ENCODE assay signal across 8 mouse cellular contexts in genomic region chr2:153741437-153742065, GRCm38 (mm10). TPM values are rescaled to one million over a fixed set of nuclear protein-coding genes. Genes with fewer than 3 reads are reported as not detected.
DNase-seq lines count a peak whose midpoint lies in the region; ATAC-seq lines count a peak whose summit lies in the region.

No protein-coding gene starts in this region.

- H3K9ac ChIP-seq in midbrain, embryonic 11.5 days (ENCODE audit: low read length): peak overlapping the region; percentile 91

- under 1% methylated on average over 48 of the region's 56 CpGs for WGBS in midbrain, embryonic 11.5 days

- intact Hi-C loops in gastrocnemius, postnatal 14 days (cut with DNase I; ENCODE audit: low total_unique reads): no loop called here
- intact Hi-C loops in left cerebral cortex, postnatal 4 days (cut with DNase I): no loop called here

- H3K4me1 ChIP-seq in midbrain, embryonic 11.5 days (ENCODE audit: control insufficient read depth, insufficient read depth, low read length): peaks cover 10% of the 10 kb centered on the region

- no peaks in the 10 kb centered on the region for H3K27me3 ChIP-seq in midbrain, embryonic 11.5 days (ENCODE audit: control insufficient read depth, insufficient read depth, low read length)

- peak overlapping the region; percentile 84 for H3K27ac ChIP-seq in midbrain, embryonic 11.5 days (ENCODE audit: low read depth, low read length)

- ATAC-seq in CD4-positive, CD25-positive, alpha-beta regulatory T cell, adult 4 months: peak; percentile 30
- peak; percentile 87 for ATAC-seq in midbrain, embryonic 11.5 days (ENCODE audit: low FRiP score)

- H3K4me2 ChIP-seq in midbrain, embryonic 11.5 days: peak overlapping the region; percentile 67

- no peaks in the 10 kb centered on the region for H3K9me3 ChIP-seq in midbrain, embryonic 11.5 days (ENCODE audit: control insufficient read depth, low read length)

- peak overlapping the region; percentile 83 for H3K4me3 ChIP-seq in midbrain, embryonic 11.5 days (ENCODE audit: low read depth, low read length)

- no peaks in the 10 kb centered on the region for H3K36me3 ChIP-seq in midbrain, embryonic 11.5 days (ENCODE audit: control insufficient read depth, insufficient read depth, low read length)

- DNase-seq in gastrocnemius, postnatal 14 days: peak; percentile 85
- DNase-seq in gastrocnemius, adult 18-20 months (ENCODE audit: low spot score): no peak
- DNase-seq in c-Kit-negative CD71-positive TER-119-positive erythroid progenitor cells, embryonic 14.5 days (ENCODE audit: low read depth, low spot score): peak; percentile 32
- DNase-seq in frontal cortex, adult 2 months (ENCODE audit: extremely low spot score in 1 of 2, low spot score in 1 of 2): peak; percentile 16 to 33
- DNase-seq in left cerebral cortex, postnatal 4 days: peak; percentile 89
- no peak for DNase-seq in midbrain, embryonic 11.5 days (ENCODE audit: low spot score, missing footprints)
- no peak for DNase-seq in urinary bladder, postnatal 36 days (ENCODE audit: low spot score in 2 of 2)

RNA-seq across cellular contexts. Expression of gene Mapre1, which starts 0.5 kb away (rescaled TPM):
- total RNA-seq in gastrocnemius, postnatal 14 days (2021): 10 to 100 TPM; 53.2 to 63.9 TPM
- total RNA-seq in gastrocnemius, adult 18-20 months (2021): 10 to 100 TPM; 31.0 to 36.7 TPM
- 100 to 1,000 TPM; 238 to 257 TPM for polyA plus RNA-seq in CD4-positive, CD25-positive, alpha-beta regulatory T cell, adult 4 months (2017; shearing (Covaris generic))
- 25.6 and 31.7 TPM in 2 replicates for polyA plus RNA-seq in frontal cortex, adult 2 months (2012; rRNA removed)
- total RNA-seq in left cerebral cortex, postnatal 4 days (2021): 100 to 1,000 TPM; 242 to 243 TPM
- 394 and 463 TPM in 2 replicates for polyA plus RNA-seq in midbrain, embryonic 11.5 days (2014; fragmentation: Nextera tagmentation; extraction: Ambion mirVana)

RNA-seq across cellular contexts. Expression of gene Efcab8, which starts 38.2 kb away (rescaled TPM):
- total RNA-seq in gastrocnemius, postnatal 14 days (2021): under 1 TPM; 0.06 to 0.20 TPM
- total RNA-seq in gastrocnemius, adult 18-20 months (2021): not detected
- polyA plus RNA-seq in CD4-positive, CD25-positive, alpha-beta regulatory T cell, adult 4 months (2017; shearing (Covaris generic)): not detected
- polyA plus RNA-seq in frontal cortex, adult 2 months (2012; rRNA removed): 0.12 and 0.23 TPM in 2 replicates
- under 1 TPM; 0.32 to 0.60 TPM for total RNA-seq in left cerebral cortex, postnatal 4 days (2021)
- 0.12 TPM in 1 of 2 replicates, not detected in the other for polyA plus RNA-seq in midbrain, embryonic 11.5 days (2014; fragmentation: Nextera tagmentation; extraction: Ambion mirVana)

RNA-seq across cellular contexts. Expression of gene Dnmt3c, which starts 45.1 kb away (rescaled TPM):
- not detected for total RNA-seq in gastrocnemius, postnatal 14 days (2021)
- not detected for total RNA-seq in gastrocnemius, adult 18-20 months (2021)
- not detected for polyA plus RNA-seq in CD4-positive, CD25-positive, alpha-beta regulatory T cell, adult 4 months (2017; shearing (Covaris generic))
- polyA plus RNA-seq in frontal cortex, adult 2 months (2012; rRNA removed): 0.06 and 0.11 TPM in 2 replicates
- total RNA-seq in left cerebral cortex, postnatal 4 days (2021): not detected
- 0.07 TPM in 1 of 2 replicates, not detected in the other for polyA plus RNA-seq in midbrain, embryonic 11.5 days (2014; fragmentation: Nextera tagmentation; extraction: Ambion mirVana)

Comparison
In these comparisons a context has a peak if more than half of its experiments do, and no peak if none do; other contexts are left out.
1. DNase-seq: peak in gastrocnemius, postnatal 14 days (single experiment), c-Kit-negative CD71-positive TER-119-positive erythroid progenitor cells, embryonic 14.5 days (single experiment), frontal cortex, adult 2 months (2 of 2) and left cerebral cortex, postnatal 4 days (single experiment); none in gastrocnemius, adult 18-20 months (single experiment), midbrain, embryonic 11.5 days (single experiment) and urinary bladder, postnatal 36 days (0 of 2).